Mouse (Mus musculus): ENCODE results near the gene Unc13a. TPM values are rescaled to one million over a fixed set of nuclear protein-coding genes. Genes with fewer than 3 reads are reported as not detected.

The Unc13a gene
- total RNA-seq, 2 experiments from 2014 or later: 268 to 288 TPM

DNA sequence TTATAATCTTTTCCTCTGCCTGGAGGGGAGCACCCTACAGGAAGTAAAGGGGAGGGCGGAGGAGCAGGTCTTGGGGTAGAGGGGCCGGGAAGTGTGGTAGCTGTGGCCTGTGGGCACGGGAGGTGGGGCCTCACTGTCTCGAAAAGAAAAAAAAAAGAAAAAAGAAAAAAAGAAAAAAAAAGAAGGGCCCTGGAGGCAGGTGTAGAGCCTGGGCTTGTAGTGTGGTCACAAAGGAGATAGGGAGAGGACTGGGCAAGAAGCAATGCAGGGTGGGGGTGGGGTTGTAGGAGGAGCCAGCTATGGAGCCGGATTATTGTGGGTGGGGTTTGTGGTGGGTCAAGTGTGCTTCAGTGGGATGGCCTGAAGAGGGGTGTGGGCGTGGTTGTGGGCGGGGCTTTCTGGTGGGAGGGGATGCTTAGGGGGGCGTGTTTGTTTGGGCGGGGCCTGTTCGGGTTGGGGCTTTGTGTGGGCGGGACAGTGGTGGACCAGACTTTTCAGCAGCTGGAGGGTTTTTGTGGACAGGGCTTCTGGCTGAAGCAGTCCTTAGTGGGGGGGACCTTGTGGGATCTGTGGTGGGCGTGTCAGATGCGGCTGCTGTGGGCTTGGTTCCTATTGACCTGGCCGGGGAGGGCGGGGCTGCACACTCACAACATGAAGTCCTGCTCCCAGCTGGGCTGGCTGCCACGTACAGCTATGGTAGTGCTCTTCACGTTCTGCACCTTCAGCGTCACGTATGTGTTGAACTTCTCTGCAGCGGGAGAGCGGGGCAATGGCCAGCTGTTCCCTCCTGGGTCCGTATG lies 6.0 kb downstream of the Unc13a start:
- DNase-seq: no peak

DNA sequence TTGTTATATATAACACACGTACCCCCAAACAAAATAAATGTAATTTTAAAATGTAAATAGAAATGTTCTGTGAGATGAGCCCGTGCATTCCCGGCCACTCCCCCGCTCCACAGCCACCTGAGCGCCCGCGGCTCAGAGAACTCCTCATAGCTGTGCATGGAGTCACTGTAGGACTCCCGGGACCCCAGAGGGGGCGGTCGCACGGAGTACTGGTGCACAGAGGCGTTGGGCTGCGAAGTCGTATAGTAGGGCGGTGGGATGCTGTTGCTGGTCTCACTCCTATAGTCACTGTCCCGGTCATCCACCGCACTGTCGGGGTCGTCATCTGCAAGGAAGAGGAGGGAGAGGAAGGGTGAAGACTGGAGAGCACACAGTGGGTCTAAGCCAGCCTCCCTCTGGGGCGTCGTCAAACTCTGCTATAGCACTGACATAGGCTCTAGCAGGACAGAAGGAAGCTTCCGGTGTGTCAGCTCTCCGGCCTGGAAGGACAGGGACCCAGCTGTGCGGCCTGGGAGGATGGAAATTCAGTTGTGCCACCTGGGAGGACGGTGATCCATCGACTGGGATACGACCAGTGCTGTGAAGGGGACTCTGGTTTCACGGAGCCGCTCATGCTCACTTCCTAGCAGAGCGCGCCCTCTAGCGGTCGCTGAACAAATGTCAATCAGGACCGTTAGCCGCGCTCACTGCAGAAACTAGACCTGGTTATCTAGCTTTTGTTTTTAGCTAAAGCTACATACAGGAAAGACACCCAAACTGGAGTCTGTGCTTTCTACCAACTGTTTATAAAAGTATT lies 11.0 kb downstream of the Unc13a start:
- peak; percentile 84 for DNase-seq

DNA sequence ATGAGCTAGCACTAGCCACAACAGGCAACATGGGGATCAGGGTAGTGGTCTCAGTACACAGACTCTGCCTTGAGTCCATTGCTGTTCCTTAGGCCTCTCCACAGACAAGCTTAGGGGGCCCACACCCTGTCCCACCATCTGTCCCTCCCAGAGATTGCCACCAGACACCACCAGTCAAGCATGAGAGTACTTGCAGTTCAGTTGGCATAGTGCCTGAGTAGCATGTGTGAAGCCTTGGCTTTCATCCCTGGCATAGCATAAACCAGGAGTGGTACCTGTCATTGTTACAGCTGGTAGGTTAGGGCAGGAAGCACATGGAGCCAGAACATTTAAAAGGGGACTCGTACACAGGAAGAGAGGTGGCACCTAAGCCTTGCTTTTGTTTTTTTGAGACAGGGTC lies 11.8 kb downstream of the Unc13a start:
- no peak for DNase-seq

DNA sequence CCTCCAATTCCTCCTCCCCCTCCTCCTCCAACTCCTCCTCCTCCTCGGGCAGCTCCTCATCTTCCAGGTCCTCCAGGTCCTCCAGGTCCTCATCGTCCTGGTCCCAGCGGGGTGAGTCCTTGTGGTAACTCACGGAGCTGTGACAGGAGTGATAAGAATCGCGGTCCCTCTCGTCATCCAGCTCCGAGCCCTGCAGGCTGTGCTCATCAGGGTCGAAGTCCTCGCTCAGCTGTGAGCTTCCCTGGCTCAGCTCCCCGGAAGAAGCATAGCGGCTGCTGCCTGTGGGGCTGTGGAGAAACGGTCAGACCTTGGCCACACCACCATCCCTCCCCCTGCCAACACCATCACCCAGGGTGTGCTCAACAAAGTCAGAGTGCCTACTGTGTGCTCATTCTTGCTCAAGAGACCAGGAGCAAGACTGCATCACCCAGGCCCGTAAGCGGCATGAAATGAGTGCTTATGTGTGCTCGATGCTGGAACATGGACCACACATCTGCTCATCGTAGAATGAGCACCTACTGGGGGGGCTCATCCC lies 13.0 kb downstream of the Unc13a start:
- no peak for DNase-seq

GRCm38 (mm10) chr8:71657816-71658215 lies 13.7 kb downstream of the Unc13a start:
- no peak for DNase-seq

DNA sequence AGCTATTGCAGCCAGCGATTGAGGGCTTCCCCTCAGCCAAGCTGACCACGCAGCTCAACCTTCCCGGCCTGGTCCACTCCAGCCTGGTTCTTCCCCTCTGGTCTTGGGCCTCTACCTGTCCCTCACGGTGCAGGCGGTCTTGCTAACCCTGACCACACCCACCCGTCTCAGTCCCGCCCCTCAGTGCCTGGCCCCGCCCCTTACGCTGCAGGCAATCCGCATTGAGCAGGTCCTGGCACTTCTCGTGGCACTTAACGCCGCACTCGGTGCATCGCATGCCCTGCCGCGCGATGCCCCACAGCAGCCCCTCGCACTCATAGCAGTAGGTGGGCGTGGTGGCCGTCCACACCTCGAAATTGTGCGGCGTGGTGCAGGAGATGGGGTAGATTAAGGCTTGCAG lies 17.0 kb downstream of the Unc13a start:
- DNase-seq: no peak

- no peak for DNase-seq
These were observed 26.0 kb downstream of the Unc13a start for GRCm38 (mm10) chr8:71645510-71645909.

DNA sequence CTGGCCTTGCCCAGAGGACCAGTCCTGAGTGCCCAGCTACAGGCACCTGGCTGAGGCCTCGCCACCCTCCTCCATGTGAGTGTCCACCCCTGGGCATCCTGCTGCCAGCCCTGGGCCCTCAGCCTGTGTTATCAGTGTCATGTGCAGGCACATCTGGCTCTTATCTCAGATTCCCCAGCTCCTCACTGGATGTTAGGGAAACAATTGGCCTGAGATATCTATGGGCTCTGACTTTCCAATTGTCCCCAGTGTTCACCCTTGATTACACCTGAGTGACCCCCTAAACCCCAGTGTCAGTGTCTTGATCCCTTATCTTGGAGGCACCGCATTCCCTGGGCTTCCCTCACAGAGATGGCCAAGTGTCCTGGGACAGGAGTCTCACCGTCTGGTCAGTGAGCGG lies 32.2 kb downstream of the Unc13a start:
- DNase-seq: no peak

GRCm38 (mm10) chr8:71638321-71638720 lies 33.2 kb downstream of the Unc13a start:
- DNase-seq: no peak

DNA sequence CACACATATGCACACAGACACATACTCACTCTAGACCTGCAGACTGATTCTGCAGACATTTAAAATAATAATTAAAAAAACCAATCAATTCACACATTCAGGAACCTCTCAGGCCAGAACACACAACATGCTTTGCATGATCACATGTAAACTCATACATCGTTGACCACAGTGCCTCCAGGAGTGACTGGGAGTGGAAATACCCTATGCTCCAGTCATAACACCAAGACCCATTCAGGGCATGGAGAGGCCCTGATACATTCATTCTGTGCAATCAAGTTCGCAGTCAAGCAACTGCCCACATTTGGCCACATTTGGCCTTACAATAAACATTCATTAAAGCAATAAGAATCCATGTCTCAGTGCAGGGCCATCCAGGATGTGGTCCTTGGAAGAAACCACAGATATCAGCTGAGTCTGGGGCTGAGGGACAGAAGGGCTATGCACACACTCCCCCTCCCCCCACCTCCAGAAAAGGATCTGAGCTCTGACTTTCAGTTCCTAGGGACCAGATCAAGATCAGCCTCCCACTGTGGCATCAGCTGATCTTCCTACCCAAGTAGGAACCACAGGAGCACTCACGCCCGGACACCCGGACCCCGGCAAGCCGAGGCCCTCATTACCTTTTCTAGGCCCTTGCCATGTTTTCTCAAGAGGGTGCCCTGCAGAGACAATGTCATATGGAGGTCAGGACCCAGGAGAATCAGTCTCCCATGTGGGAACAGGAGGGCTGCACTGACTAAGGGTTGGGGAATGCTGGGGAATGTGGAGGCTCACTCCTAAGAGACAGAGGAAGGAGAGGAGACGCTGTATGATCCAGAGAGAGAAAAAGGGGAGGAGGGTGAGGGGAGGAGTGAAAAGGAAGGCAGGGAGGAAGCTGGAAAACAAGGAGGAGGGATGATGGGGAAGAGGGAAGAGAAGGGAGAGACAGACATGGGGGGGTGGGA lies 34.1 kb downstream of the Unc13a start:
- no peak for DNase-seq

DNA sequence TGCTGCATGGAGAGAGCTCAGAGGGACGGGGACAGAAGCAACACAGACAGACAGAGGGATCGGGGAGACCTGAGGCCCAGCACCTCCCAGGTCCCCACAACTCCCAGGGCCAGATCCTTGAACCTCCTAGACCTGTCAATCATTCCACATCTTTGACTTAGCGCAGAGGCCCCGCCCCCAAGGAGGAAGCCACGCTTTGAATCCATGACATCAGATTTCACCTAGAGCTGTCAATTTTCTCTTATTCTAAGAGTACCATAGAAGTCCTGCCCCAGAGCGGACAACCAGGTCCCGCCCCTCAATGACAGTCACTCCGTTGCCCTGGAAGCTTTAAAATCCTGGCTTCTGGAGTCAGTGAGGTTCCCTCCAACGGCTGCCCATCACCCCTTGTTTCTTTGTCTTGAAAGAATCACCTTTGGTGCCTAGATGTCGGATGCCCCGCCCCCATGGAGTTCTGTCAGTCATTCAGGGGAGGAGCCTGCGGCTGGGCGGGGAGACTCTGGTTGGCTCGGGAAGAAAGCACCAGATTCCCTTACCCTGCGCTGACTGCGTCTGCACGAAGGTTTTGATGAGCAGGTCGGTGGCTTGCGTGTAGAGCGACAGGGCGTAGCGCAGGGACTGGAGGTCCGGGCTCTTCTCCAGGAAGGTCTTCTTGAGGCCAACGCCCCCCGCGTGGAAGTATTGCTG lies 37.4 kb downstream of the Unc13a start:
- no peak for DNase-seq

DNA sequence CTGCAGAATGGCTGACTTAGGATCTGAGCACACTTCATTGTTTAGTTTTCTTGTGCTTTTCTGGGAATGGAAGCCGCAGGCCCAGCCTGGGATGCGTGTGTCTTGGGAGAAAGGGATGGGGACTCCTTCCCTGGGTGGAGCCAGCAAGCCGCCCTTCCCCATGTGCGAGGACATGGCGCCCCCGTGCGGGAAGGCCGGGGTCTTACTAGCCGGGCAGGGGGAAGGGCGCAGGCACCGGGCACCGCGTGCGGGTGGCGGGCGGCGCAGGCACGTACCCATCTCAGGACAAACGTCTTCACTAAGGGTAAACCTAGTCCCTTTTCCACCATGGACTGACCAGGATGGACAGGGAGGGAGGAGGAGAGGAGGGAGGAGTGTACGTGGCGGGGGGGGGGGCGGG lies 38.4 kb downstream of the Unc13a start:
- no peak for DNase-seq

- no peak for DNase-seq
These were observed 39.7 kb downstream of the Unc13a start for GRCm38 (mm10) chr8:71631897-71632296.

GRCm38 (mm10) chr8:71630761-71631160 lies 40.8 kb downstream of the Unc13a start:
- DNase-seq: no peak

GRCm38 (mm10) chr8:71629781-71630212 lies 41.8 kb downstream of the Unc13a start:
- peak in 1 of 2 experiments; percentile 34 for DNase-seq

DNA sequence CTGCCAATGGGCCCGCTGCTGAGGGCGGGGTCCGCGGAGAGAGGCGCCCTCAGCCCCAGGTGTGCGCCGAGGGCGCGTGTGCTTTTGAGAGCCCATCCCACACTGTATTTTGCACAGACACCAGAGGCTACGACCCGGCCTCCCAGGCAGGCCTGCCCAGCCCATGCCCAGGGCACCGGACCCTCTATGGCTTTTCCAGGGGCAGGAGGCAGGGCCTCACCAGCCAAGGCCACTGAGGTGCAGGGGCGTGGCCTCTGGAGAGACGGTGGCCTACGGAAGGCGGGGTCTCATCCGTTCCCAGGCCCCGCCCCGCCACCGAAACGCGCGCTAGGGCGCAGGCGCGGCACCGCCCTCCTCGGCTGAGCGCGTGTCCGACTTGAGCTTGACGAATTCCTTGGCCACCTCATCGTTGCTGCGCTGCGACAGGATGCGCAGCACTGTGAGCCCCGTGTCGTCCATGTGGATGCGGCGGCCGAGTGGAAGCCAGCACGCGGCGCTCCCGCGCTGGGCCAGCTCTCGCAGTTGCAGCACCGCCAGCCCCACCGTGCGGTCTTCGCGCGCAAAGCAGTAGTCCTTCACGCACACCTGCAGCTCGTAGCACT lies 42.4 kb downstream of the Unc13a start:
- peak; percentile 88 for DNase-seq

GRCm38 (mm10) chr8:71628396-71629095 lies 43.0 kb downstream of the Unc13a start:
- DNase-seq: no peak

DNA sequence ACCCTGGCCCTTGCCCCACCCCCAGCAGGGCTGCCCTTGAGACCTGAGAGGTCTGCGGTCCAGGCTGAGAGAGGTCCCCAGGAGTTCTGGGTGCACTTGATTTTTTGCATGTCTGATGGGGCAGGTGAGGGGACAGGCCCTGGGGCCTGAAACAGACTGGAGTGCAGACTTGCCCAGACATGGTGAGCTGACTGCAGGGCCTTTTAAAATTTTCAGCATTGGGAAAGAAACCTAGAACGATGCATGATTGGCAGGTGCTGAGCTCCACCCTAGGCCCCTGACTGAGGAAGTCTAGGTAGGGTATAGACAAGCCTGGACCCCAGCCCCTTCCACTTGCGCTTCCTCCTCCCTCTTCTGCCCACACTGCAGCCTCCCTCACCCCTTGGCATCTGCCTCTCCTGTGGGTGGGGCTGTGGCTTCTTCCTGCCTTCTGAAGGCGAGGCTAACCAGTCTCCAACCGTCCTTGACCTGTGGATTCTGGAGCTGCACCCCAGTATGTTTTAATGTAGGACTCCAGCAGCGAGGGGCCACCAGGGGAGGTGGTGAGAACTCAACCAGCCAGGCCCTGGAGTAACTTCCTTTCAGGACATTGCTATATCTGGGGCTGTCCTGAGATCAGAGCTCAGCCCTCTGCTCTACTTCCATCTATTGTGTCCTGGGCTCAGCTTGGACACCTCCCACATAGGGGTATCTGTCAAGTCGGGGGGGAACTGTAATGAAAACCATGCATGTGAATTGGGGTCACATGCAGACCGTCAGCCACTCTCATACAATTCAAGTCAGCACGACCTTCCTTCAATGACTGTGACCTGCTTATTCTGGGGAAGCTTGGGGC lies 44.1 kb downstream of the Unc13a start:
- DNase-seq: no peak

DNA sequence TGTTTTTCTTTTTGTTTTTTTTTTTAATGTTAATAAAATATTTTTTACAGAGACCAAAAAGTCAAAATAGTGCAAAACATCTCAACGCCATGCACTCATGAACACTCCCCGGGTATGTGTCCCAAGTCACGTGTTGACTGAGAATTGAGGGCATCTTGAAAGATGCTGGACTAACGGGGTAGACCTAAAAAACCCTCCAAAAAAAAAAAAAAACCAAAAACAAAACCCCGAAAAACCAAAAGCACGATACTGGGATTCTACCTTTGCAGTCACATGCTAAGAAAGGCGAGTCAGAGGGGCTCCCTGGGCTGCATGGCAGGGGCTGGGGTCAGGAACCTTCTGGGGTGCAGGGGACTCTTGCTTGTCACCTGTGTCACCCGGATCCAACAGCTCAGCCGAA lies 44.8 kb downstream of the Unc13a start:
- DNase-seq: no peak

DNA sequence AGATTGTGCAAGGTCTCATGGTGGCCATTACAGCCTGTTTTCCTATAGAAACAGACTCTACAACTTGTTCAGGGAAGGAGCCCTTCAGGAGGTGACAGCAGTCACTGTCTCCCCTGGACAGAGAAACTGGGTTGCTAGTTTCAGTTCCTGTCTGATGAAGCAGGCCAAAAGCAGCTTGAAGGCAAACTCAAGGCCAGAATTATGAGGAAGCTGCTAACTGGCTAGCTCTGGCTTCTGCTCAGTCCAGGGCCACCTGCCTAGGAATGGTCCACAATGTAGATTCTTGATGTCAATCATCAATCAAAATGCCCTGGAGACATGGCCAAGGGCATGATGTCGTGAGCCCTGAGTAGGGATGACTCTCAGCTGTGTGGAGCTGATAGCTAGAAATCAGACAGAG lies 46.5 kb downstream of the Unc13a start:
- no peak for DNase-seq
